8 mouse cellular contexts compared by ENCODE assay signal in the genomic region with DNA sequence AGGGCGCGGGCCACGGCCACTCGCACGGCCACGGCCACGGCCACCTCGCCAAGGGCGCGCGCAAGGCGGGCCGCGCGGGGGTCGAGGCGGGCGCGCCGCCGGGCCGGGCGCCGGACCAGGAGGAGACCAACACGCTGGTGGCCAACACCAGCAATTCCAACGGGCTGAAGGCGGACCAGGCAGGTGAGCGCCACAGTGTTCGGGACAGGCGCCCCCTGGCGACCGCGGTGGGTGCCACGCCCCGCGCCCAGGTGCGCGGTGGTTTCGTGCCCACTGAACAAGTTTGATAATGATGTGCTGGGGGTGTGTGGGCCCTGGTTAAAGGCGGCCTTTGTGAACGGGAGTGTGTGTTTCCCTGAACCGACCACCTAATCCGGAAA. TPM values are rescaled to one million over a fixed set of nuclear protein-coding genes. Genes with fewer than 3 reads are reported as not detected.
A peak's percentile ranks its signal among the peaks of the same experiment; 100 is the strongest.
DNase-seq lines count a peak whose midpoint lies in the region; ATAC-seq lines count a peak whose summit lies in the region.

No protein-coding gene starts in this region.

- no peaks in the 10 kb centered on the region for H3K4me1 ChIP-seq in embryonic facial prominence, embryonic 11.5 days (ENCODE audit: control insufficient read depth, insufficient read depth, low read length)
- H3K4me1 ChIP-seq in limb, embryonic 10.5 days: peaks cover 38% of the 10 kb centered on the region
- peaks cover 16% of the 10 kb centered on the region for H3K4me1 ChIP-seq in midbrain, embryonic 11.5 days (ENCODE audit: control insufficient read depth, insufficient read depth, low read length)

- no peak overlapping the region; the same call in 1 of the 2 replicates for H3K27ac ChIP-seq in embryonic facial prominence, embryonic 11.5 days (replicated peaks; ENCODE audit: low read depth, low read length)
- H3K27ac ChIP-seq in limb, embryonic 10.5 days: peak overlapping the region; percentile 90
- H3K27ac ChIP-seq in midbrain, embryonic 11.5 days (ENCODE audit: low read depth, low read length): no peak overlapping the region

- H3K36me3 ChIP-seq in embryonic facial prominence, embryonic 11.5 days (replicated peaks; ENCODE audit: control insufficient read depth, insufficient read depth, low read depth, low read length): peaks cover 3% of the 10 kb centered on the region; the same call in 1 of the 2 replicates
- peaks cover 26% of the 10 kb centered on the region for H3K36me3 ChIP-seq in limb, embryonic 10.5 days
- H3K36me3 ChIP-seq in midbrain, embryonic 11.5 days (ENCODE audit: control insufficient read depth, insufficient read depth, low read length): peaks cover 3% of the 10 kb centered on the region; the same call in 1 of the 2 replicates

- H3K9me3 ChIP-seq in embryonic facial prominence, embryonic 11.5 days (replicated peaks; ENCODE audit: control insufficient read depth, low read length): no peaks in the 10 kb centered on the region
- no peaks in the 10 kb centered on the region for H3K9me3 ChIP-seq in limb, embryonic 10.5 days (replicated peaks)
- no peaks in the 10 kb centered on the region for H3K9me3 ChIP-seq in midbrain, embryonic 11.5 days (ENCODE audit: control insufficient read depth, low read length)

- peak; percentile 88 for DNase-seq in 3134 (ENCODE audit: extremely low read depth, insufficient read length, low spot score)
- peak; percentile 84 for DNase-seq in adrenal gland, postnatal 25 days
- peak; percentile 74 for DNase-seq in embryonic facial prominence, embryonic 11.5 days (ENCODE audit: low spot score)
- peak; percentile 98 for DNase-seq in heart, adult 11 months
- DNase-seq in kidney, adult 11 months: peak; percentile 81
- DNase-seq in limb, embryonic 10.5 days (ENCODE audit: low spot score): peak; percentile 90
- peak; percentile 92 for DNase-seq in midbrain, embryonic 11.5 days (ENCODE audit: low spot score, missing footprints)
- peak; percentile 77 for DNase-seq in right cerebral cortex, postnatal 4 days

- peak; percentile 25; the same call in 1 of the 2 replicates for ATAC-seq in embryonic facial prominence, embryonic 11.5 days (replicated peaks; ENCODE audit: insufficient number of reproducible peaks, low FRiP score, low TSS enrichment, low read depth)
- peak; percentile 24 for ATAC-seq in midbrain, embryonic 11.5 days (ENCODE audit: low FRiP score)

- H3K4me2 ChIP-seq in embryonic facial prominence, embryonic 11.5 days (ENCODE audit: low read depth, low read length): peak overlapping the region; percentile 92
- peak overlapping the region; percentile 92 for H3K4me2 ChIP-seq in midbrain, embryonic 11.5 days

- no peaks in the 10 kb centered on the region for H3K27me3 ChIP-seq in embryonic facial prominence, embryonic 11.5 days (ENCODE audit: control insufficient read depth, insufficient read depth, low read length)
- H3K27me3 ChIP-seq in limb, embryonic 10.5 days (ENCODE audit: low read depth, poor library complexity, severe bottlenecking): peaks cover 16% of the 10 kb centered on the region
- H3K27me3 ChIP-seq in midbrain, embryonic 11.5 days (ENCODE audit: control insufficient read depth, insufficient read depth, low read length): no peaks in the 10 kb centered on the region

- under 1% methylated on average over 43 of the region's 43 CpGs for WGBS in embryonic facial prominence, embryonic 11.5 days
- under 1% methylated on average over 43 of the region's 43 CpGs for WGBS in limb, embryonic 10.5 days
- under 1% methylated on average over 43 of the region's 43 CpGs for WGBS in midbrain, embryonic 11.5 days

- H3K9ac ChIP-seq in embryonic facial prominence, embryonic 11.5 days (replicated peaks; ENCODE audit: low read length): peak overlapping the region; percentile 83
- peak overlapping the region; percentile 76 for H3K9ac ChIP-seq in midbrain, embryonic 11.5 days (ENCODE audit: low read length)

- H3K4me3 ChIP-seq in embryonic facial prominence, embryonic 11.5 days (ENCODE audit: low read depth, low read length): peak overlapping the region; percentile 92
- H3K4me3 ChIP-seq in limb, embryonic 10.5 days: peak overlapping the region; percentile 92
- peak overlapping the region; percentile 80 for H3K4me3 ChIP-seq in midbrain, embryonic 11.5 days (ENCODE audit: low read depth, low read length)

RNA-seq across cellular contexts. Expression of a gene that starts 0.9 kb away (rescaled TPM):
- total RNA-seq in adrenal gland, postnatal 25 days (2021): 19.8 and 22.0 TPM in 2 replicates
- 1.9 and 2.2 TPM in 2 replicates for polyA plus RNA-seq in embryonic facial prominence, embryonic 11.5 days (2014; fragmentation: Nextera tagmentation; extraction: Ambion mirVana)
- 1.5 and 2.1 TPM in 2 replicates for polyA plus RNA-seq in limb, embryonic 10.5 days (2016; fragmentation: Nextera tagmentation; extraction: Ambion mirVana)
- 2.4 and 2.6 TPM in 2 replicates for polyA plus RNA-seq in midbrain, embryonic 11.5 days (2014; fragmentation: Nextera tagmentation; extraction: Ambion mirVana)
